Mouse (Mus musculus): ENCODE results near the gene Gm3424.
"Not testable (repeated sequence)": the region's sequence is repeated elsewhere in the genome, so short reads cannot be mapped to it uniquely, and the experiment has no call there.

The Gm3424 gene
- long read RNA-seq, experiment 1, result 0 reads
- long read RNA-seq, experiment 2, result 0 reads

GRCm38 (mm10) chr14:5830229-5830628 lies at the start of gene Gm3424:
TSS of gene Gm3424 (minus strand) at chr14:5830329.
- intact Hi-C loops (cut with DNase I), result not testable (repeated sequence)

- intact Hi-C loops (cut with DNase I), result not testable (repeated sequence)
Observed at GRCm38 (mm10) chr14:5879791-5880190, 49.7 kb upstream of the Gm3424 start.

- intact Hi-C loops (cut with DNase I), result not testable (repeated sequence)
Observed at GRCm38 (mm10) chr14:5879136-5879535, 49.0 kb upstream of the Gm3424 start.

GRCm38 (mm10) chr14:5855911-5856310 lies 25.8 kb upstream of the Gm3424 start:
- intact Hi-C loops (cut with DNase I), result not testable (repeated sequence)

- intact Hi-C loops (cut with DNase I), result not testable (repeated sequence)
Observed at GRCm38 (mm10) chr14:5812699-5813356, 17.3 kb downstream of the Gm3424 start.

- intact Hi-C loops (cut with DNase I), result not testable (repeated sequence)
Observed at GRCm38 (mm10) chr14:5807882-5808281, 22.2 kb downstream of the Gm3424 start, which contains the start of gene Gm3383. TSS of gene Gm3383 (minus strand) at chr14:5807982.

Measured in adrenal gland (tissue).